Mouse (Mus musculus) left cerebral cortex, postnatal 4 days (tissue): ENCODE results near the gene Id3. TPM values are rescaled to one million over a fixed set of nuclear protein-coding genes. Genes with fewer than 3 reads are reported as not detected.

ENCODE experiments used
- DNase-seq: peaks from one replicate; pipeline ENCODE4 v3.0.0-alpha.2; 2022
- intact Hi-C: fragments of 180-260 bp; cut with DNase I; formaldehyde crosslinking; loops from one replicate; pipeline ENCODE4 v1.15.1; 2025
- total RNA-seq, 2 experiments: library from RNA; stranded (reverse); gene quantifications; 2 replicates each; pipeline ENCODE4 v1.2.3; 2021

Gene Id3
- total RNA-seq, 2 experiments from 2014 or later = 50.9 to 52.7 TPM

GRCm38 (mm10) chr4:136123111-136123791 lies 20.0 kb upstream of the Id3 start:
- intact Hi-C loops = no loop called here
- DNase-seq = no peak

- DNase-seq = no peak
- intact Hi-C loops = no loop called here
These were observed 19.5 kb upstream of the Id3 start for GRCm38 (mm10) chr4:136123792-136124161.

GRCm38 (mm10) chr4:136124581-136124980 lies 18.7 kb upstream of the Id3 start:
- intact Hi-C loops = no loop called here
- DNase-seq = no peak

GRCm38 (mm10) chr4:136125458-136125857 lies 17.8 kb upstream of the Id3 start:
- no peak for DNase-seq

GRCm38 (mm10) chr4:136126019-136126418 lies 17.3 kb upstream of the Id3 start:
- intact Hi-C loops = no loop called here
- DNase-seq = no peak

More at GRCm38 (mm10) chr4:136125458-136125857, 17.8 kb upstream of the Id3 start:
- intact Hi-C loops = no loop called here

- intact Hi-C loops = no loop called here
- no peak for DNase-seq
These were observed 15.6 kb upstream of the Id3 start for GRCm38 (mm10) chr4:136127670-136128069.

- intact Hi-C loops = no loop called here
- no peak for DNase-seq
These were observed 13.5 kb upstream of the Id3 start for GRCm38 (mm10) chr4:136129842-136130241.

- no peak for DNase-seq
- intact Hi-C loops = no loop called here
These were observed 9.5 kb upstream of the Id3 start for GRCm38 (mm10) chr4:136133801-136134200.

- intact Hi-C loops = no loop called here
- no peak for DNase-seq
These were observed 8.8 kb upstream of the Id3 start for GRCm38 (mm10) chr4:136134418-136134977.

GRCm38 (mm10) chr4:136134978-136135873 lies 8.1 kb upstream of the Id3 start:
- peak; percentile 82 for DNase-seq
- intact Hi-C loops = no loop called here

GRCm38 (mm10) chr4:136135874-136136728 lies 7.2 kb upstream of the Id3 start:
- intact Hi-C loops = no loop called here
- peak; percentile 32 for DNase-seq

- DNase-seq = no peak
- intact Hi-C loops = no loop called here
These were observed 3.8 kb upstream of the Id3 start for GRCm38 (mm10) chr4:136139326-136140110.

GRCm38 (mm10) chr4:136140327-136141250 lies 2.7 kb upstream of the Id3 start:
- intact Hi-C loops = no loop called here
- peak; percentile 90 for DNase-seq

- intact Hi-C loops = no loop called here
- DNase-seq = no peak
These were observed 767 bp upstream of the Id3 start for GRCm38 (mm10) chr4:136142267-136143192.

GRCm38 (mm10) chr4:136144126-136144926 lies 1.0 kb downstream of the Id3 start:
- intact Hi-C loops = no loop called here
- DNase-seq = no peak

- intact Hi-C loops = no loop called here
- no peak for DNase-seq
These were observed 1.6 kb downstream of the Id3 start for GRCm38 (mm10) chr4:136144927-136145292.

GRCm38 (mm10) chr4:136145362-136145885 lies 2.1 kb downstream of the Id3 start:
- intact Hi-C loops = no loop called here
- DNase-seq = no peak
